Mouse (Mus musculus): ENCODE results near the gene Grip1. TPM values are rescaled to one million over a fixed set of nuclear protein-coding genes. Genes with fewer than 3 reads are reported as not detected.

Grip1 gene
- total RNA-seq (2023), result not detected

GRCm38 (mm10) chr10:119453431-119454105 lies at the start of gene Grip1:
Gene Grip1, plus strand, starts transcription at chr10:119453830.

DNA sequence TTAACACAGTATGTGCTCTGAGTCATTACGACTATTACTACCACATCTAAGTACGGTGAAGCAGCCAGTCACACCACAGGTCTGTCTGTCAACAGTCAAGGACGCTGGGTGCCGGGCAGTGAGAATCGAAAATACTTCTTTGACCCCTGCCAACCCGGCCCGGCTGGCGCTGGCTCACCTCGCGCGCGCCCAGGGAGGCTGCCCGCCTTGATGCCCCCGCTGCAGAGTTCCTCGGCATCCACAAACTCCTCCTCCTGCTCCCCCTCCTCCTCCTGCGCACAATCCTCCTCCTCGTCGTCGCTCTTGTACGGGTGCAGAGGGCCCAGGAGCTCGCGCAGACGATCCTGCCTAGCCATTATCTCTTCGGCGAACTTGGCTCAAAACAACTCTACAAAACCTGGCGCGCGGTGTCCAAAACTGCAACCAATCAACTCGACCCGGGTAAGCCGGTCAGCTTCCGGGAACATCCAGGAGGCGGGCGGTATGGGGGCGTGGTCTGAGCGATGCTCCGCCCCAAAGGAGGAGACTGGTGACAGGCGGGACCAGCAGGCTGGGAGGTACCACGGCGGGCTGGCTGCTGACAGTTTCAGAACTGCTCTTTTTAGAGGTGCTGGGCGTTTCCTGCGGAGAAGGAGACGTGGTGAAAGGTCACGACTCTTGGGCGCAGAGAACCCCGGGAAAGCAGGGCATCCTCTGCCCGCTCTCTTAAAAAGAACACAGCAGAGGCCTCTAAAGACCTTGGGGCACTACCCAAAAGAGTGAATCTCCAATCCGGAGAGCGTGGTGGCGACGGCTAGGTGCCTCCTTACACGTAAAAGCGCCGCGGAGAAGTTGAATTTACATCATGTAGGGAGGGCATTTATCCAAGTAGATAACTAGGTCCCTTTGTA lies 659.1 kb downstream of the Grip1 start, which contains the start of gene Helb:
TSS of gene Helb (minus strand) at position 481 of the 890 bp plus-strand sequence.

Other genes with a start within 250 kb of the Grip1 start
- gene Cand1, start 213.8 kb upstream of the Grip1 start, total RNA-seq (2023), result 10 to 100 TPM; 47.6 to 47.8 TPM

All from neutrophil, adult 83 days (primary cell).